Mouse (Mus musculus) megakaryocyte, embryonic 14.5 days (primary cell): ENCODE measurements around the gene Schip1.

Experiments used
- FLI1 ChIP-seq: IDR thresholded peaks from 2 replicates; pipeline ENCODE4 v1.6.1; 2012; ENCODE audit warnings: low read length, inconsistent platforms, mixed read lengths
- GATA1 ChIP-seq: IDR thresholded peaks from 3 replicates; pipeline ENCODE4 v1.6.1; 2012; ENCODE audit warnings: mixed read lengths, low read length, inconsistent platforms, borderline replicate concordance

- TF ChIP-seq GATA1 (no peak), FLI1 (no peak)
Observed at GRCm38 (mm10) chr3:68059162-68059800, 5.3 kb upstream of the Schip1 start.
